Mouse (Mus musculus): ENCODE measurements around the gene Ifna6. TPM values are rescaled to one million over a fixed set of nuclear protein-coding genes. Genes with fewer than 3 reads are reported as not detected.
"Not testable (repeated sequence)": the region's sequence is repeated elsewhere in the genome, so short reads cannot be mapped to it uniquely, and the experiment has no call there.

Gene Ifna6
- polyA plus RNA-seq, 1 experiment from 2014 or later = not detected

DNA sequence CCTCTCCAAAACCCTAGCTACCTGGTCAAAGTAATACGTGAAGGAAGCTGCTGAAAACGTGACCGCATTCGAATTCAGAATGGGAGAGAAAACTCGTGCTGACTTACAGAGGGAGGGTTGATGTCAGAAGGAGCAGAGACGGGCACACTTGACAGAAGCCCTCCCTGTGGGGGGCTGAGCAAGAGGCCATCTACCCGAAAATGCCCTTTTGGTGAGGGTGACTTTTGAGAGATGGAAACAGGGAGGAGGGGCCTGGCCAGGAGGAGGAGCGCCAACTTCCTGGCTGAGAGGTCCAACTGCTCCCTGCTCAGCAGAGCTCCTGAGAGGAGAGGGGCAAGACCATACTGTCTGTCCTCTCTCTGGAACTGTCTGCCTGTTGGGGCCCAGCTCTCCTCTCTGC, 22.0 kb upstream of the Ifna6 start, which contains the start of gene Gm13288:
Gm13288 (plus strand) TSS at position 301 of the 400 bp plus-strand sequence.
- 0 out of 2 replicates have a peak within 1 kb of the TSS, but pooled peaks have one; percentile 41 for H3K4me2 ChIP-seq (replicated peaks)
- not testable (repeated sequence) for H3K27me3 ChIP-seq (replicated peaks); H3K9me3 ChIP-seq; H3K9ac ChIP-seq; ATAC-seq; H3K36me3 ChIP-seq; H3K27ac ChIP-seq; H3K4me1 ChIP-seq (replicated peaks); H3K4me3 ChIP-seq (replicated peaks)
- no CpG with 5 or more reads among the region's 8 CpGs for WGBS

DNA sequence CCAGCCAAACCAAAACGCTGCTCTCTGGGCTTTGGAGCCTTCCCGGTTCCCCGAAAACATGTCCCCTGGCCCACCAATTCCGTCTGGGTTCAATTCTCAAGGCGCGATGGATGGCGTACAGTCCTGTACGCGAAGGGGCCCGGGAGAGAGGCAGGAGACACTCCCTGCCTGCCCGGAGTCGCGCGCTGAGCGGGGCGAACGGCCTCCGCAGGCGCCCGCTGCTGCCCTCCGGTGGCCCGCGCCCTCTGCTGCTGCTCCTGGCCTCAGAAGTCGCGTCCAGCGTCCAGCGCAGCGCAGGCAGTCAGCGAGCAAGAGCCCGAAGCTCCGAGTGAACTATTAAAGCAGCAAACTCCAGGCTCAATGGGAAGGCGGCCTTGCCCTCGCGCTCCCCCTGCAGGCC, 21.5 kb upstream of the Ifna6 start:
- no CpG with 5 or more reads among the region's 34 CpGs for WGBS
- not testable (repeated sequence) for H3K4me3 ChIP-seq (replicated peaks)

DNA sequence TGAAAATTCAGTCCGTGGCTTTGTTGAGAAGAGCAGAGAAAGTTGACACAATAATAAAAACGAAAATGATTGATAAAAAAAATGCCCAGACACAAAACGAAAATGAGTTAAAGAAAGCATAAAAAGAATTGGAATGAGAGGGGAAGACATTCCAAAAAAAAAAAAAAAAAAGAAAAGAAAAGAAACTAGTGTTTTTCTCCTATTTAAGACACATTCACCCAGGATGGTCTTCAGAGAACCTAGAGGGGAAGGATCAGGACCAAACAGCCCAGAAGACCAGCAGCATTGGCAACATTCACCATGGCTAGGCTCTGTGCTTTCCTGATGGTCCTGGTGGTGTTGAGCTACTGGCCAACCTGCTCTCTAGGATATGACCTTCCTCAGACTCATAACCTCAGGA, 11.3 kb upstream of the Ifna6 start, which contains the start of gene Ifna7:
Ifna7 (plus strand) TSS at position 301 of the 400 bp plus-strand sequence.
- ATAC-seq = no peak
- no peaks in the 10 kb centered on the region for H3K9me3 ChIP-seq
- no peak within 1 kb of the TSS for H3K9ac ChIP-seq
- H3K4me1 ChIP-seq (replicated peaks) = no peaks in the 10 kb centered on the region
- H3K36me3 ChIP-seq = no peaks in the 10 kb centered on the region
- WGBS = 48% methylated on average over 3 of the region's 3 CpGs
- no peak within 1 kb of the TSS for H3K27ac ChIP-seq
- no peaks in the 10 kb centered on the region for H3K27me3 ChIP-seq (replicated peaks)
- H3K4me2 ChIP-seq (replicated peaks) = no peak within 1 kb of the TSS
- H3K4me3 ChIP-seq (replicated peaks) = no peak within 1 kb of the TSS

More for the DNA sequence above, 21.5 kb upstream of the Ifna6 start:
- H3K9ac ChIP-seq; ATAC-seq; H3K27ac ChIP-seq; H3K4me1 ChIP-seq (replicated peaks); H3K36me3 ChIP-seq; H3K9me3 ChIP-seq; H3K27me3 ChIP-seq (replicated peaks): not testable (repeated sequence)
- H3K4me2 ChIP-seq (replicated peaks) = 0 out of 2 replicates have a peak overlapping the region, but pooled peaks have one; percentile 41

DNA sequence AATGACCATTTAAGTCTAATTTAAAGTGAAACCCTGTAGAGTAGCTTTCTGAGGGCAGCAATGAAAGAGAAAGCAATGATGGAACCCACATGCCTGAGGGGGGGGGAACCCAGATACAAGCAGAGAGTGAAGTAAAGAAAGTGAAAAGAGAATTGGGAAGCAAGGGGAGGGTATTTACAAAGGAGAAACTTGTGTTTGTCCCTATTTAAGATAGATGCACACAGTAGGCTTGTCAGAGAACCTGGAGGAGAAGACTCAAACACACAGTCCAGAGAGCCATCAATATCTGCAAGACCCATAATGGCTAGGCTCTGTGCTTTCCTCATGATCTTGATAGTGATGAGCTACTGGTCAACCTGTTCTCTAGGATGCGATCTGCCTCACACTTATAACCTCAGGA, 7.6 kb upstream of the Ifna6 start, which contains the start of gene Ifna11:
Ifna11 (plus strand) TSS at position 301 of the 400 bp plus-strand sequence.
- Histone ChIP-seq H3K4me2 (replicated peaks) (no peak within 1 kb of the TSS), H3K27me3 (replicated peaks) (no peaks in the 10 kb centered on the region), H3K4me3 (replicated peaks) (no peak within 1 kb of the TSS), H3K9ac (no peak within 1 kb of the TSS), H3K36me3 (no peaks in the 10 kb centered on the region), H3K4me1 (replicated peaks) (no peaks in the 10 kb centered on the region), H3K9me3 (no peaks in the 10 kb centered on the region), H3K27ac (no peak within 1 kb of the TSS)
- WGBS = 97% methylated on average over 1 of the region's 1 CpGs
- no peak for ATAC-seq

DNA sequence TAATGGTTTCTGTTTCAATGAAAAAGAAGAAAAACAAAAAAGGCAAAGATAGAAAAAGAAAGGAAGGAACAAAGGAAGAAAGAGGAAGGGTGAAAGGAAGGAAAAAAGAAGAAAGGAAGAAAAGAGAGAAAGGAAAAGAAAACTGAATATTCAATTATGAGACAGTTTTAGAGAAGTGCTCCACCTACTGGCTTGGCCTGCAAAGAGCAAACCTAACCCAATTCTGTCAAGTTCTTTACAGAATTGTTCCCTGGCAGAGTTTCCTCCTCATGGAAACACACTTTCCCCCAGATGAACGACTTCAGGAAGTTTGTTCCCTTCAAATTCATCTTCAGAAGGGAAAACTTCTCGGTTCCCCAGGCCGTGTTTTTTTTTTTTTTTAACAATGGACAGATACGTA, 4.2 kb upstream of the Ifna6 start:
- H3K27ac ChIP-seq = no peak overlapping the region
- no peak for ATAC-seq
- 23% methylated on average over 4 of the region's 4 CpGs for WGBS
- H3K27me3 ChIP-seq (replicated peaks) = no peaks in the 10 kb centered on the region
- no peak overlapping the region for H3K4me3 ChIP-seq (replicated peaks)
- H3K9ac ChIP-seq = no peak overlapping the region
- no peaks in the 10 kb centered on the region for H3K4me1 ChIP-seq (replicated peaks)
- no peaks in the 10 kb centered on the region for H3K9me3 ChIP-seq
- H3K36me3 ChIP-seq = no peaks in the 10 kb centered on the region
- H3K4me2 ChIP-seq (replicated peaks) = no peak overlapping the region

DNA sequence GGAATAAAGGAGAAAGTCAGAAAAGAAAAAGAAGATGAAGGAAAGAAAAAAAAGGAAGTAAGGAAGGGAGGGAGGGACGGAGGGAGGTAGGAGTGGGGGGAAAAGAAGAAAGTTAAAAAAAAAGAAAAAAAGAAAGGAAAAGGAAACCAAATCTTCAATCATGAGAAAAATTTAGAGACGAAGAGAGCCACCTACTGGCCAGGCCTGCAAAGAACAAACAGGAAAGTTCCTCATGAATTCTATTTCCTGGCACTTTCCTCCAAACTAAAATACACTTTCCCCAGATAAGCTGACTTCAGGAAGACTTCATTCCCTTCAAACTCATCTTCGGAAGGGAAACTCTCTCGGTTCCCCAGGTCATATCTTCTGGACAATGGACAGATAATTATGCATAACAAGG, 3.3 kb downstream of the Ifna6 start:
- Histone ChIP-seq H3K27ac (no peak overlapping the region), H3K9ac (no peak overlapping the region), H3K36me3 (no peaks in the 10 kb centered on the region), H3K9me3 (no peaks in the 10 kb centered on the region), H3K27me3 (replicated peaks) (no peaks in the 10 kb centered on the region), H3K4me1 (replicated peaks) (no peaks in the 10 kb centered on the region), H3K4me3 (replicated peaks) (no peak overlapping the region), H3K4me2 (replicated peaks) (no peak overlapping the region)
- ATAC-seq = no peak
- WGBS = 28% methylated on average over 4 of the region's 4 CpGs

DNA sequence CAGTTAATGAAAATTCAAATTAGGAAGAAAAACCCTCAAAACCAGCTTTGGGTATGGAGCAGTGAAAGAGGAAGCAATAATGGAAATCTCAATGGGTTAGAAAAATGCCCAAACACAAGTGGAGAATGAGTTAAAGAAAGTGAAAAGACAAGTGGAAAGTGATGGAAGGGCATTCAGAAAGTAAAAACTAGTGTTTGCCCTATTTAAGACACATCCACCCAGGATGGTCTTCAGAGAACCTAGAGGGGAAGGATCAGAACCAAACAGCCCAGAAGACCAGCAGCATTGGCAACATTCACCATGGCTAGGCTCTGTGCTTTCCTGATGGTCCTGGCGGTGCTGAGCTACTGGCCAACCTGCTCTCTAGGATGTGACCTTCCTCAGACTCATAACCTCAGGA, 8.0 kb downstream of the Ifna6 start, which contains the start of gene Ifna5:
Ifna5 (plus strand) TSS at position 301 of the 400 bp plus-strand sequence.
- not testable (repeated sequence) for H3K4me2 ChIP-seq (replicated peaks); H3K9ac ChIP-seq; H3K4me1 ChIP-seq (replicated peaks); H3K4me3 ChIP-seq (replicated peaks); H3K9me3 ChIP-seq; ATAC-seq; H3K36me3 ChIP-seq; H3K27me3 ChIP-seq (replicated peaks); H3K27ac ChIP-seq
- 61% methylated on average over 1 of the region's 1 CpGs for WGBS

DNA sequence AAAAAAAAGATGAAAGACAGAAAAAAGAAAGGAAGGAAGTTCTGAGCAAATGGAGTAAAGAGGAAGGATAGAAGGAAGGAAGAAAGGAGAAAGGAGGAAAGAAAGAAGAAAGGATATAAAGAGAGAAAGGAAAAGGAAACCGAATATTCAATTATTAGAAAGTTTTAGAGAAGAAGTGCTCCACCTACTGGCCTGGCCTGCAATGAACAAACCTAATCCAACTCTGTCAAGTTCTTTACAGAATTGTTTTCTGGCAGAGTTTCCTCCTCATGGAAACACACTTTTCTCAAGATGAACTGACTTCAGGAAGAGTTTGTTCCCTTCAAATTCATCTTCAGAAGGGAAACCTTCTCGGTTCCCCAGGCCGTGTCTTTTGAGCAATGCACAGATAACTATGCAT, 11.6 kb downstream of the Ifna6 start:
- Histone ChIP-seq H3K9ac (no peak overlapping the region), H3K4me3 (replicated peaks) (no peak overlapping the region), H3K27me3 (replicated peaks) (no peaks in the 10 kb centered on the region), H3K4me2 (replicated peaks) (no peak overlapping the region), H3K36me3 (no peaks in the 10 kb centered on the region), H3K27ac (no peak overlapping the region), H3K9me3 (no peaks in the 10 kb centered on the region), H3K4me1 (replicated peaks) (no peaks in the 10 kb centered on the region)
- WGBS = 40% methylated on average over 3 of the region's 3 CpGs
- ATAC-seq = no peak

DNA sequence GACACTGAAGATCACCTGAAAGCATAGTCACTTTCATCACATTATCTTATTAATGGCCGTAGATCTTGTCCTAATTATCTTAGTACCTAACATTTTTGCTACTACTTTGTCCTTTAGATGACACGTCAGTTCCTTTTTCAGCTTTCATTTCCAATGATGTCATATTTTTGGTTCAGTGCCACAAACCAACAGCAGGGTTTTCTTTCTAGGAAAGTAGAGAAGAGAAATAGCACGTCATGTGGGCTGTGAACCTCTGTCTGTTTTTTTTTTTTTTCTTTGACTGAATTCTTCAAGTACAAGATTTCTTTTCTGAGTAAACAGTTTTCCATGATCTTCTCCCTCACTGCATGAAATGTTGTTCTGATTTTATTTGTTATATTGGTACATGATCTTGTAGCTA, 12.8 kb downstream of the Ifna6 start:
- 74% methylated on average over 3 of the region's 3 CpGs for WGBS
- no peaks in the 10 kb centered on the region for H3K9me3 ChIP-seq

DNA sequence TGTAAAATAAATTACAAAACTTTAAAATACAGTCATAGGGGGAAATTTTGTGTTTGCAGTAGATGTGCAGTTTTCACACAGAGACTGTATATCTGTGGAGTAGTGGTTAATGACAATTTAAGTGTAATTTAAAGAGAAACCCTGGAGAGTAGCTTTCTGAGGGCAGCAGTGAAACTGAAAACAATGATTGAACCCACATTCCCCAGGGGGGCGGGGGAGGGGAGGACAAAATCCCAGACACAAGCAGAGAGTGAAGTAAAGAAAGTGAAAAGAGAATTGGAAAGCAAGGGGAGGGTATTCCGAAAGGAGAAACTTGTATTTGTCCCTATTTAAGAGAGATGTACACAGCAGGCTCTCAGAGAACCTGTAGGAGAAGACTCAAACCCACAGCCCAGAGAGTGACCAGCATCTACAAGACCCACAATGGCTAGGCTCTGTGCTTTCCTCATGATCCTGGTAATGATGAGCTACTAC, 14.3 kb downstream of the Ifna6 start, which contains the start of gene Ifna4:
Ifna4 (plus strand) TSS at position 424 of the 474 bp plus-strand sequence.
- H3K4me3 ChIP-seq (replicated peaks) = no peak within 1 kb of the TSS
- no peak within 1 kb of the TSS for H3K27ac ChIP-seq
- WGBS = 59% methylated on average over 2 of the region's 2 CpGs
- no peak within 1 kb of the TSS for H3K9ac ChIP-seq
- no peaks in the 10 kb centered on the region for H3K27me3 ChIP-seq (replicated peaks)
- ATAC-seq = no peak
- H3K4me1 ChIP-seq (replicated peaks) = no peaks in the 10 kb centered on the region
- H3K4me2 ChIP-seq (replicated peaks) = no peak within 1 kb of the TSS
- no peaks in the 10 kb centered on the region for H3K36me3 ChIP-seq
- no peaks in the 10 kb centered on the region for H3K9me3 ChIP-seq

More for the DNA sequence above, 12.8 kb downstream of the Ifna6 start:
- Histone ChIP-seq H3K4me2 (replicated peaks) (no peak overlapping the region), H3K27me3 (replicated peaks) (no peaks in the 10 kb centered on the region), H3K36me3 (no peaks in the 10 kb centered on the region), H3K27ac (no peak overlapping the region), H3K9ac (no peak overlapping the region), H3K4me1 (replicated peaks) (no peaks in the 10 kb centered on the region), H3K4me3 (replicated peaks) (no peak overlapping the region)
- ATAC-seq = no peak

DNA sequence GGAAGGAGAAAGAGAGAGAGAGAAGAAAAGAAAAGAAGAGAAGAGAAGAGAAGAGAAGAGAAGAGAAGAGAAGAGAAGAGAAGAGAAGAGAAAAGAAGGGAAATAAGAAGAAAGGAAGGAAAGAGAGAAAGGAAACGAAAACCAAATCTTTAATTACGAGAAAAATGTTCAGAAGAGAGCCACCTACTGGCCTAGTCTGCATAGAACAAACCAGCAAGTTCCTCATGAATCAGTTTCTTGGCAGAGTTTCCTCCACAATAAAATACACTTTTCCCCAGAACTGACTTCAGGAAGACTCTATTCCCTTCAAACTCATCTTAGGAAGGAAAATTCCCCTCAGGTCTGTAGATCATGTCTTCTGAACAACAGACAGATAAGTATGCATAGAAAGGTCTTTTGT, 18.1 kb downstream of the Ifna6 start:
- Histone ChIP-seq H3K4me2 (replicated peaks) (no peak overlapping the region), H3K9ac (no peak overlapping the region), H3K4me1 (replicated peaks) (no peaks in the 10 kb centered on the region), H3K27ac (no peak overlapping the region), H3K36me3 (no peaks in the 10 kb centered on the region), H3K9me3 (no peaks in the 10 kb centered on the region), H3K27me3 (replicated peaks) (no peaks in the 10 kb centered on the region), H3K4me3 (replicated peaks) (no peak overlapping the region)
- 59% methylated on average over 2 of the region's 2 CpGs for WGBS
- ATAC-seq = no peak

DNA sequence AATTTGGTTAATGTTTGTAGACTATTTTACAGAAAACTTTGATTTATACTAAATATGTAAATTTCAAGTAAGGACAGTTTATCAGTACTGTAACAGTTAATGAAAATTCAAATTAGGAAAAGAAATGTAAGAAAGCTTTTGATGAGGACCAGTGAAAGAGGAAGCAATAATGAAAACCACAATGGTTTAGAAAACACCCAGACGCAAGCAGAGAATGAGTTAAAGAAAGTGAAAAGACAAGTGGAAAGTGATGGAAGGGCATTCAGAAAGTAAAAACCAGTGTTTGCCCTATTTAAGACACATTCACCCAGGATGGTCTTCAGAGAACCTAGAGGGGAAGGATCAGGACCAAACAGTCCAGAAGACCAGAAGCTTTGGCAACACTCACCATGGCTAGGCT, 22.5 kb downstream of the Ifna6 start, which contains the start of gene Ifna1:
Ifna1 (plus strand) TSS at position 390 of the 400 bp plus-strand sequence.
- Histone ChIP-seq H3K27me3 (replicated peaks) (no peaks in the 10 kb centered on the region), H3K27ac (no peak within 1 kb of the TSS), H3K4me3 (replicated peaks) (no peak within 1 kb of the TSS), H3K4me1 (replicated peaks) (no peaks in the 10 kb centered on the region), H3K4me2 (replicated peaks) (no peak within 1 kb of the TSS), H3K9me3 (no peaks in the 10 kb centered on the region), H3K9ac (no peak within 1 kb of the TSS), H3K36me3 (no peaks in the 10 kb centered on the region)
- ATAC-seq = no peak
- 90% methylated on average over 1 of the region's 1 CpGs for WGBS

DNA sequence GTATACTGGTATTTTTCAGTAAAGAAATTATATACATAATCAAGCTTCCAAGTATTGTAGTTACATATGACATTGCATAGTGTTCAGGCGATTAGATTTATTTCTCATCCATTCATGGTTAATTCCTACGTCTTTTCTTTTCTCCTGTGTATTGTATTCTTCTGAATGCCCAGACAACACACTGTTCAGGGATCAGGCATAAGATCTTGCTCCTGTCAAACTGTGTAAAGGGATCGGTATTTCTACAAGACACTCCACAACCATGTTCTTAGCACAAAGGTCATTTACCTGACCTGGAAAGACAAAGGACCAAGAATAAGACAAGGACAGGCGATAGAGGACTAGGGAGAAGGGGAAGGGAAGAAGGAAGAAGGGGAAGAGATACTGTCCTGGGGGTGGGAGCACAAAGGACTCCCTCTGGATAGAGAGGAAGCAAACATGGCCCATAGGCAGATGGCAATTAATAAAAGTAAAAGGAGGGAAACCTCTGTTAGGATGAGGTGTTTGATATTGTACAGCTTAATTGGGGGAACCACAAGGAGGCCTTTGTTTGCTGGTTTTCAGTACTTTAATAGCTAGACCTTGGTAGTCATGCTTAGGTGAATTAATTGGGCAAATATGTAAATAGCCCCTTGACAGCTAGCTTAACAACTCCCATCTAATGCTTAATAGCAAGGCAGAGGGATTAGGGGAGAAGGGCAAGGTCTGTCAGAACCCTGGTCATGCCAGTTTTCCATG, 24.0 kb downstream of the Ifna6 start:
- 70% methylated on average over 4 of the region's 4 CpGs for WGBS
- Histone ChIP-seq H3K4me3 (replicated peaks) (no peak overlapping the region), H3K9me3 (no peaks in the 10 kb centered on the region), H3K27ac (no peak overlapping the region), H3K27me3 (replicated peaks) (no peaks in the 10 kb centered on the region), H3K4me2 (replicated peaks) (no peak overlapping the region), H3K36me3 (no peaks in the 10 kb centered on the region), H3K9ac (no peak overlapping the region), H3K4me1 (replicated peaks) (no peaks in the 10 kb centered on the region)
- no peak for ATAC-seq

All from intestine, embryonic 15.5 days (tissue).